Comparison of ENCODE assay signal across 8 mouse cellular contexts in the genomic region with DNA sequence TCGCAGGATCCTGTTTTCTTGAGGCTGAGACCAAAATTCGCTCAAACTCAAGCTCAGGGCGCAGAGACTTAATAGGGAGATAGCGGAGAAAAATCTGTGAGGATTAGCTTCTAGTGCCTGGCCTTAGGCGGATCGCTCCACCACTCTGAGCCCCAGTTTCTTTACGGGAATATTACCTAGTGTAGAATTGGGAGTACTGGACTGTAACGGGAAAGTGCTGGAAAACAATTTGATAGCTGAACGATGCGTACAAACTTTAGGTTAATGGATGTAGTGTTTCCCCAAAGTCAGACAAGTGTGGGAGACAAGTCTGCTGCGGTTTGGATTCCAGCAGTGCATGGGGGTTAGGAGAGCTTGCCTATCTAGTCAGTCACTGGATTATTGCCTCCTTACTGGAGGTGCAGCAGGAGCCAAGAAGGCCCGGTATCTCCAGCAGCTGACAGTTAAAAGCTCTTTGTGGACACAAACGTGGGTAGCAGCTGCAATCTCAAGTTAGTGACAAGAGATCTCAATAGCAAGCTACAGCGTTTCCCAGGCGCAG. TPM values are rescaled to one million over a fixed set of nuclear protein-coding genes. Genes with fewer than 3 reads are reported as not detected.
A peak's percentile ranks its signal among the peaks of the same experiment; 100 is the strongest.
DNase-seq lines count a peak whose midpoint lies in the region; ATAC-seq and TF ChIP-seq lines count a peak whose summit lies in the region.

Gene Gpx7, minus strand, starts transcription at position 101 of the 541 bp plus-strand sequence.

- H3K36me3 ChIP-seq in kidney, embryonic 15.5 days, result 0 out of 2 replicates have a peak, but pooled peaks cover 6% of the 10 kb centered on the region
- peaks cover 5% of the 10 kb centered on the region; the same call in 1 of the 2 replicates for H3K36me3 ChIP-seq in limb, embryonic 14.5 days (ENCODE audit: control insufficient read depth, insufficient read depth, low read length)
- no peaks in the 10 kb centered on the region for H3K36me3 ChIP-seq in neural tube, embryonic 12.5 days

- H3K27me3 ChIP-seq in kidney, embryonic 15.5 days, result no peaks in the 10 kb centered on the region
- H3K27me3 ChIP-seq in limb, embryonic 14.5 days (ENCODE audit: control insufficient read depth, insufficient read depth, low read length), result no peaks in the 10 kb centered on the region
- no peaks in the 10 kb centered on the region for H3K27me3 ChIP-seq in neural tube, embryonic 12.5 days (replicated peaks)

- TF ChIP-seq CTCF in cortical plate, adult 2 months (IDR thresholded peaks at IDR 0.05; ENCODE audit: extremely low read depth, insufficient read depth, low read length), result no peak

- peak within 1 kb of the TSS; percentile 77 for H3K4me2 ChIP-seq in kidney, embryonic 15.5 days
- peak within 1 kb of the TSS; percentile 88 for H3K4me2 ChIP-seq in limb, embryonic 14.5 days (replicated peaks; ENCODE audit: low read depth, low read length, severe bottlenecking)
- peak within 1 kb of the TSS; percentile 87 for H3K4me2 ChIP-seq in neural tube, embryonic 12.5 days (replicated peaks)

- H3K27ac ChIP-seq in kidney, embryonic 15.5 days, result peak within 1 kb of the TSS; percentile 79
- H3K27ac ChIP-seq in cortical plate, adult 2 months (ENCODE audit: insufficient read depth, low read length), result peak within 1 kb of the TSS; percentile 27; the same call in 1 of the 2 replicates
- peak within 1 kb of the TSS; percentile 86 for H3K27ac ChIP-seq in limb, embryonic 14.5 days (replicated peaks; ENCODE audit: low read depth, low read length)
- H3K27ac ChIP-seq in neural tube, embryonic 12.5 days, result no peak within 1 kb of the TSS; the same call in 1 of the 2 replicates

- peaks cover 24% of the 10 kb centered on the region for H3K4me1 ChIP-seq in kidney, embryonic 15.5 days
- peaks cover 6% of the 10 kb centered on the region; the same call in 1 of the 2 replicates for H3K4me1 ChIP-seq in cortical plate, adult 2 months (ENCODE audit: control insufficient read depth, insufficient read depth, low read length)
- H3K4me1 ChIP-seq in limb, embryonic 14.5 days (ENCODE audit: control insufficient read depth, insufficient read depth, low read length), result peaks cover 19% of the 10 kb centered on the region
- peaks cover 21% of the 10 kb centered on the region for H3K4me1 ChIP-seq in neural tube, embryonic 12.5 days

- no peak for DNase-seq in kidney, adult 18-20 months
- DNase-seq in gonadal fat pad, adult 2 months (ENCODE audit: low read depth), result no peak
- DNase-seq in limb, embryonic 14.5 days (ENCODE audit: low spot score), result peak; percentile 32
- DNase-seq in right cerebral cortex, postnatal 10 days (ENCODE audit: low spot score in 2 of 2), result no peak
- no peak for DNase-seq in thymus, postnatal 36 days

- ATAC-seq in kidney, embryonic 15.5 days (replicated peaks; ENCODE audit: low FRiP score), result no peak
- ATAC-seq in limb, embryonic 14.5 days (ENCODE audit: low FRiP score, low read depth), result peak; percentile 44
- peak; percentile 41; the same call in 1 of the 2 replicates for ATAC-seq in neural tube, embryonic 12.5 days (ENCODE audit: low FRiP score, low read depth)

- peak within 1 kb of the TSS; percentile 71 for H3K9ac ChIP-seq in kidney, embryonic 15.5 days
- H3K9ac ChIP-seq in limb, embryonic 14.5 days (ENCODE audit: low read depth, low read length, severe bottlenecking), result peak within 1 kb of the TSS; percentile 90
- peak within 1 kb of the TSS; percentile 64 for H3K9ac ChIP-seq in neural tube, embryonic 12.5 days

- no peaks in the 10 kb centered on the region; the same call in 1 of the 2 replicates for H3K9me3 ChIP-seq in kidney, embryonic 15.5 days (replicated peaks)
- H3K9me3 ChIP-seq in limb, embryonic 14.5 days (ENCODE audit: control insufficient read depth, low read length), result no peaks in the 10 kb centered on the region
- no peaks in the 10 kb centered on the region for H3K9me3 ChIP-seq in neural tube, embryonic 12.5 days

- peak within 1 kb of the TSS; percentile 46 for H3K4me3 ChIP-seq in kidney, embryonic 15.5 days (replicated peaks)
- peak within 1 kb of the TSS; percentile 54 for H3K4me3 ChIP-seq in cortical plate, adult 2 months (ENCODE audit: insufficient read depth, low read length)
- peak within 1 kb of the TSS; percentile 52 for H3K4me3 ChIP-seq in limb, embryonic 14.5 days (replicated peaks; ENCODE audit: low read length)
- peak within 1 kb of the TSS; percentile 45 for H3K4me3 ChIP-seq in neural tube, embryonic 12.5 days

- WGBS in kidney, embryonic 15.5 days, result 9% methylated on average over 15 of the region's 15 CpGs
- 7% methylated on average over 15 of the region's 15 CpGs for WGBS in limb, embryonic 14.5 days
- 9% methylated on average over 15 of the region's 15 CpGs for WGBS in neural tube, embryonic 12.5 days

- TF ChIP-seq POLR2A in cortical plate, adult 2 months (IDR thresholded peaks at IDR 0.05; ENCODE audit: extremely low read depth, insufficient read depth, low read length), result no peak
- no peak for TF ChIP-seq POLR2A in limb, embryonic 14.5 days (IDR thresholded peaks at IDR 0.05; ENCODE audit: borderline replicate concordance, extremely low read depth, insufficient read depth, insufficient read length)

RNA-seq across cellular contexts. Expression of gene Gpx7, which starts in this region (rescaled TPM):
- 62.3 and 69.4 TPM in 2 replicates for polyA plus RNA-seq in kidney, embryonic 15.5 days (2015; fragmentation: Nextera tagmentation; extraction: Ambion mirVana)
- polyA plus RNA-seq in cortical plate, adult 2 months (2012; rRNA removed), result 7.5 and 7.8 TPM in 2 replicates
- polyA plus RNA-seq in gonadal fat pad, adult 2 months (2012; rRNA removed), result 29.4 and 31.5 TPM in 2 replicates
- polyA plus RNA-seq in limb, embryonic 14.5 days (2012; rRNA removed), result 92.8 and 98.8 TPM in 2 replicates
- 104 and 117 TPM in 2 replicates for polyA plus RNA-seq in limb, embryonic 14.5 days (2014; fragmentation: Nextera tagmentation; extraction: Ambion mirVana)
- polyA plus RNA-seq in neural tube, embryonic 12.5 days (2016; fragmentation: Nextera tagmentation; extraction: Ambion mirVana), result 45.2 and 47.4 TPM in 2 replicates
